Mouse (Mus musculus) liver, embryonic 11.5 days (tissue): ENCODE results near the gene Klhl5. TPM values are rescaled to one million over a fixed set of nuclear protein-coding genes. Genes with fewer than 3 reads are reported as not detected.

Experiments
- ATAC-seq: fragments of 200-750 bp; cut with Nextera tagmentation; replicated peaks from 2 replicates; pipeline ENCODE4 v1.8.0; 2017; ENCODE audit warnings: moderate number of reproducible peaks, mild to moderate bottlenecking, moderate TSS enrichment, moderate library complexity; ENCODE audit not compliant: low FRiP score
- DNase-seq: peaks from one replicate; pipeline ENCODE4 v3.0.0-alpha.2; 2017; ENCODE audit warnings: low spot score
- H3K27ac ChIP-seq: fragments of 300-500 bp; sonication (generic); 2 replicates; pipeline ENCODE4 v1.5.1; 2014; ENCODE audit warnings: mild to moderate bottlenecking, low read depth, low read length, control low read depth
- H3K27me3 ChIP-seq: fragments of 300-500 bp; sonication (generic); replicated peaks from 2 replicates; pipeline ENCODE4 v1.6.1; 2014; ENCODE audit warnings: low read length, mixed read lengths; ENCODE audit not compliant: control insufficient read depth, insufficient read depth
- H3K36me3 ChIP-seq: fragments of 300-500 bp; sonication (generic); 2 replicates; pipeline ENCODE4 v1.6.1; 2014; ENCODE audit warnings: mild to moderate bottlenecking, low read length, moderate library complexity, mixed read lengths; ENCODE audit not compliant: control insufficient read depth, insufficient read depth
- H3K4me1 ChIP-seq: fragments of 300-500 bp; sonication (generic); replicated peaks from 2 replicates; pipeline ENCODE4 v1.6.1; 2014; ENCODE audit warnings: low read length, mixed read lengths; ENCODE audit not compliant: control insufficient read depth, insufficient read depth
- H3K4me2 ChIP-seq: fragments of 300-500 bp; sonication (generic); 2 replicates; pipeline ENCODE4 v1.6.1; 2014; ENCODE audit warnings: mild to moderate bottlenecking, control low read depth, moderate library complexity
- H3K4me3 ChIP-seq: fragments of 300-500 bp; sonication (generic); 2 replicates; pipeline ENCODE4 v1.5.1; 2014; ENCODE audit warnings: low read depth, low read length, control low read depth
- H3K9ac ChIP-seq: fragments of 300-500 bp; sonication (generic); 2 replicates; pipeline ENCODE4 v1.6.1; 2014; ENCODE audit warnings: low read depth, low read length, control low read depth
- H3K9me3 ChIP-seq: fragments of 300-500 bp; sonication (generic); 2 replicates; pipeline ENCODE4 v1.6.1; 2016; ENCODE audit warnings: low read length, inconsistent platforms, mixed read lengths; ENCODE audit not compliant: control insufficient read depth
- WGBS: fragments of 180-500 bp; shearing (Covaris S2); extraction: QIAGEN DNeasy Blood & Tissue Kit; methylation state at CpG from one replicate; pipeline ENCODE4 v1.1.7; 2014; 5-methylcytosine and 5-hydroxymethylcytosine counted together
- polyA plus RNA-seq: library from polyadenylated mRNA; unstranded; fragments of >200 nt; fragmentation: Nextera tagmentation; extraction: Ambion mirVana; gene quantifications from 2 replicates; pipeline ENCODE4 v1.2.1, GENCODE M21; 2014

Gene Klhl5
- polyA plus RNA-seq, 1 experiment from 2014 or later = 10.0 TPM

- ATAC-seq (no peak), DNase-seq (no peak)
- H3K36me3 ChIP-seq = no peaks in the 10 kb centered on the region
- 87% methylated on average over 3 of the region's 3 CpGs for WGBS
- no peaks in the 10 kb centered on the region for H3K4me1 ChIP-seq
- H3K9ac ChIP-seq = no peak overlapping the region
- no peak overlapping the region for H3K27ac ChIP-seq
- no peaks in the 10 kb centered on the region for H3K9me3 ChIP-seq
- no peak overlapping the region for H3K4me3 ChIP-seq
- no peaks in the 10 kb centered on the region for H3K27me3 ChIP-seq
- H3K4me2 ChIP-seq = no peak overlapping the region
Observed at GRCm38 (mm10) chr5:65122616-65123015, 15.3 kb downstream of the Klhl5 start.

- no peak overlapping the region for H3K27ac ChIP-seq
- no peaks in the 10 kb centered on the region for H3K36me3 ChIP-seq
- H3K4me3 ChIP-seq = no peak overlapping the region
- H3K9me3 ChIP-seq = no peaks in the 10 kb centered on the region
- H3K27me3 ChIP-seq = no peaks in the 10 kb centered on the region
- DNase-seq = no peak
- H3K4me2 ChIP-seq = no peak overlapping the region
- no peaks in the 10 kb centered on the region for H3K4me1 ChIP-seq
- no peak for ATAC-seq
- WGBS = 88% methylated on average over 1 of the region's 1 CpGs
- no peak overlapping the region for H3K9ac ChIP-seq
Observed at GRCm38 (mm10) chr5:65126137-65126536, 18.8 kb downstream of the Klhl5 start.

- Histone ChIP-seq H3K4me2 (no peak overlapping the region), H3K4me1 (no peaks in the 10 kb centered on the region; the same call in 1 of the 2 replicates), H3K36me3 (no peaks in the 10 kb centered on the region), H3K4me3 (no peak overlapping the region), H3K27ac (no peak overlapping the region), H3K27me3 (no peaks in the 10 kb centered on the region), H3K9ac (no peak overlapping the region), H3K9me3 (no peaks in the 10 kb centered on the region)
- DNase-seq (no peak), ATAC-seq (no peak)
- WGBS = 60% methylated on average over 2 of the region's 2 CpGs
Observed at GRCm38 (mm10) chr5:65128481-65128880, 21.1 kb downstream of the Klhl5 start.

- no peaks in the 10 kb centered on the region for H3K9me3 ChIP-seq
- DNase-seq = no peak
- no peaks in the 10 kb centered on the region for H3K27me3 ChIP-seq
- no peak overlapping the region for H3K27ac ChIP-seq
- no peak overlapping the region for H3K9ac ChIP-seq
- peak overlapping the region; percentile 56 for H3K4me2 ChIP-seq
- no peaks in the 10 kb centered on the region; the same call in 1 of the 2 replicates for H3K4me1 ChIP-seq
- WGBS = 33% methylated on average over 12 of the region's 12 CpGs
- no peaks in the 10 kb centered on the region for H3K36me3 ChIP-seq
- H3K4me3 ChIP-seq = peak overlapping the region; percentile 21
- ATAC-seq = no peak
Observed at GRCm38 (mm10) chr5:65130528-65131210, 23.3 kb downstream of the Klhl5 start.

GRCm38 (mm10) chr5:65131211-65131879 is 24.0 kb downstream of the Klhl5 start:
- 41% methylated on average over 20 of the region's 20 CpGs for WGBS
- Histone ChIP-seq H3K4me1 (no peaks in the 10 kb centered on the region; the same call in 1 of the 2 replicates), H3K27ac (no peak overlapping the region), H3K36me3 (no peaks in the 10 kb centered on the region), H3K9me3 (no peaks in the 10 kb centered on the region), H3K4me2 (peak overlapping the region; percentile 56), H3K27me3 (no peaks in the 10 kb centered on the region), H3K9ac (no peak overlapping the region), H3K4me3 (peak overlapping the region; percentile 21)
- DNase-seq = no peak
- ATAC-seq = no peak

GRCm38 (mm10) chr5:65136159-65136558 is 28.8 kb downstream of the Klhl5 start:
- no peaks in the 10 kb centered on the region for H3K27me3 ChIP-seq
- ATAC-seq (no peak), DNase-seq (no peak)
- H3K9me3 ChIP-seq = no peaks in the 10 kb centered on the region
- no peaks in the 10 kb centered on the region; the same call in 1 of the 2 replicates for H3K4me1 ChIP-seq
- no peak overlapping the region for H3K4me2 ChIP-seq
- no peak overlapping the region for H3K27ac ChIP-seq
- H3K4me3 ChIP-seq = no peak overlapping the region
- WGBS = 64% methylated on average over 7 of the region's 7 CpGs
- H3K9ac ChIP-seq = no peak overlapping the region
- H3K36me3 ChIP-seq = peaks cover under 1% of the 10 kb centered on the region; the same call in 1 of the 2 replicates

- Histone ChIP-seq H3K4me2 (no peak overlapping the region), H3K9me3 (no peaks in the 10 kb centered on the region), H3K36me3 (peaks cover 3% of the 10 kb centered on the region; the same call in 1 of the 2 replicates), H3K4me1 (no peaks in the 10 kb centered on the region), H3K27ac (no peak overlapping the region), H3K27me3 (no peaks in the 10 kb centered on the region), H3K9ac (no peak overlapping the region), H3K4me3 (no peak overlapping the region)
- DNase-seq (no peak), ATAC-seq (no peak)
- 86% methylated on average over 6 of the region's 6 CpGs for WGBS
Observed at GRCm38 (mm10) chr5:65137073-65137472, 29.7 kb downstream of the Klhl5 start.

GRCm38 (mm10) chr5:65141242-65141641 is 33.9 kb downstream of the Klhl5 start:
- Histone ChIP-seq H3K9me3 (no peaks in the 10 kb centered on the region), H3K4me1 (no peaks in the 10 kb centered on the region), H3K4me2 (no peak overlapping the region), H3K36me3 (peaks cover 3% of the 10 kb centered on the region), H3K27me3 (no peaks in the 10 kb centered on the region), H3K4me3 (no peak overlapping the region), H3K9ac (no peak overlapping the region), H3K27ac (no peak overlapping the region)
- ATAC-seq (no peak), DNase-seq (no peak)
- WGBS = 89% methylated on average over 8 of the region's 8 CpGs

- 74% methylated on average over 6 of the region's 6 CpGs for WGBS
- no peaks in the 10 kb centered on the region for H3K27me3 ChIP-seq
- DNase-seq (no peak), ATAC-seq (no peak)
- no peaks in the 10 kb centered on the region for H3K9me3 ChIP-seq
- no peak overlapping the region for H3K9ac ChIP-seq
- no peaks in the 10 kb centered on the region for H3K4me1 ChIP-seq
- H3K36me3 ChIP-seq = peaks cover 3% of the 10 kb centered on the region
- no peak overlapping the region for H3K27ac ChIP-seq
- H3K4me3 ChIP-seq = no peak overlapping the region
- H3K4me2 ChIP-seq = no peak overlapping the region
Observed at GRCm38 (mm10) chr5:65142247-65142646, 34.9 kb downstream of the Klhl5 start.
